Mouse (Mus musculus) heart, postnatal 0 days (tissue): Measurements from ENCODE around the gene Hist1h3c. TPM values are rescaled to one million over a fixed set of nuclear protein-coding genes. Genes with fewer than 3 reads are reported as not detected.
A peak's percentile ranks its signal among the peaks of the same experiment; 100 is the strongest.
"Not testable (repeated sequence)": the region's sequence is repeated elsewhere in the genome, so short reads cannot be mapped to it uniquely, and the experiment has no call there.

ENCODE experiments used
- ATAC-seq: fragments of 200-750 bp; cut with Nextera tagmentation; 2 replicates; pipeline ENCODE4 v1.8.0; 2017; ENCODE audit warnings: low read depth, moderate number of reproducible peaks, moderate library complexity; ENCODE audit not compliant: insufficient read depth
- DNase-seq: peaks from one replicate; pipeline ENCODE4 v3.0.0-alpha.2; 2016; ENCODE audit warnings: low spot score
- H3K27ac ChIP-seq: fragments of 300-500 bp; sonication (generic); 2 replicates; pipeline ENCODE4 v1.5.1; 2014; ENCODE audit warnings: low read depth, mild to moderate bottlenecking
- H3K27me3 ChIP-seq: fragments of 300-500 bp; sonication (generic); 2 replicates; pipeline ENCODE4 v1.6.1; 2014; ENCODE audit warnings: low read length, mixed read lengths; ENCODE audit not compliant: control insufficient read depth, insufficient read depth
- H3K36me3 ChIP-seq: fragments of 300-500 bp; sonication (generic); replicated peaks from 2 replicates; pipeline ENCODE4 v1.6.1; 2014; ENCODE audit warnings: low read length, mixed read lengths; ENCODE audit not compliant: control insufficient read depth, insufficient read depth
- H3K4me1 ChIP-seq: fragments of 300-500 bp; sonication (generic); 2 replicates; pipeline ENCODE4 v1.6.1; 2014; ENCODE audit warnings: antibody characterized with exemption; ENCODE audit not compliant: control insufficient read depth, insufficient read depth
- H3K4me2 ChIP-seq: fragments of 300-500 bp; sonication (generic); 2 replicates; pipeline ENCODE4 v1.6.1; 2014; ENCODE audit warnings: low read depth, mild to moderate bottlenecking, low read length, moderate library complexity
- H3K4me3 ChIP-seq: fragments of 300-500 bp; sonication (generic); 2 replicates; pipeline ENCODE4 v1.5.1; 2014; ENCODE audit warnings: low read depth, low read length
- H3K9ac ChIP-seq: fragments of 300-500 bp; sonication (generic); replicated peaks from 2 replicates; pipeline ENCODE4 v1.6.1; 2014; ENCODE audit warnings: low read depth, low read length, mixed read lengths
- H3K9me3 ChIP-seq: fragments of 300-500 bp; sonication (generic); replicated peaks from 2 replicates; pipeline ENCODE4 v1.6.1; 2016; ENCODE audit warnings: low read length; ENCODE audit not compliant: control insufficient read depth
- CTCF ChIP-seq: IDR thresholded peaks from 2 replicates; pipeline ENCODE4 v1.5.1; 2016; ENCODE audit warnings: antibody characterized with exemption, control low read depth, low read depth
- EP300 ChIP-seq: IDR thresholded peaks from 2 replicates; pipeline ENCODE4 v1.6.1; 2016; ENCODE audit warnings: antibody characterized with exemption, low read depth
- WGBS: fragments of 180-500 bp; shearing (Covaris S2); extraction: QIAGEN DNeasy Blood & Tissue Kit; methylation state at CpG from one replicate; pipeline ENCODE4 v1.1.7; 2014; 5-methylcytosine and 5-hydroxymethylcytosine counted together
- polyA plus RNA-seq: library from polyadenylated mRNA; unstranded; fragments of >200 nt; fragmentation: Nextera tagmentation; extraction: Ambion mirVana; gene quantifications from 2 replicates; pipeline ENCODE4 v1.2.1, GENCODE M21; 2015
- total RNA-seq: library from RNA; depleted of rRNA; stranded (reverse); fragments of >200 nt; gene quantifications from 2 replicates; pipeline ENCODE4 v1.2.3, GENCODE M21; 2014; ENCODE audit warnings: low replicate concordance; rRNA removed

Hist1h3c gene
- 1,907 and 3,007 TPM in 2 replicates for total RNA-seq
- polyA plus RNA-seq = 1.2 and 1.3 TPM in 2 replicates

DNA sequence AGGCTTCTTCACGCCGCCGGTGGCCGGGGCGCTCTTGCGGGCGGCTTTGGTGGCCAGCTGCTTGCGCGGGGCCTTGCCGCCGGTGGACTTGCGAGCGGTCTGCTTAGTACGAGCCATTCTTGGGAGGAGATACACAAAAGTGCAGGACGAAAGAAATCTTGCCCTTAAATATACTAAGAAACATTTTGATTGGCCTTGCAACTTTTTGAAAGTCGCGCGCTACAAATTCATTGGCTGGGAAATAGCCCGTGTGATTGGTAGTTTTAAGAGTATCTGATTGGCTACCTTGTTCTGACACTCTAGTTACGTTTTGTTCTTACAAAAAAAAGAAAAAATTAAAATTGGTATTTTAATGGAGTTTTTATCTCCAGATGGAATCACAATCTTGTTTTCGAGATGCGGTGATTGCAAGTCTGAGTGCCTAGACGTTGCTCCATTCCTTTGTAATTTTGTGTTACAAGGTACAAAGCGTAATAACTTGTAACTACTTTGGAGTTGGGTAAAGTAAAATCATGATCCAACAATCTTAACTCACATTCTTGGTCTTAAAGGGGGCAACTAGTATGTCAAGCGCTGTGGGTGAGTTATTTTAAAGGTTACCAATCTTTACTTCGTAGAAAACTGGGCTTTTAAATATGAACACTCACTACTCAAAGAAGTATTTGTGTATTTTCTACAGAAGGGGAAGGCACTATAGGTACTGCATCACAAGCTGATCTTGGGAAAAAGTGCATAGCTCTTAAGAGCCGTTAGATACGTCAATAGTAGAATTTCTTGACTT, at the start of gene Hist1h3c:
Gene Hist1h3c, minus strand, starts transcription at position 222 of the 781 bp plus-strand sequence.
- ATAC-seq (peak; percentile 60), DNase-seq (peak; percentile 96)
- Histone ChIP-seq H3K4me3 (peak within 1 kb of the TSS; percentile 38), H3K36me3 (no peaks in the 10 kb centered on the region), H3K9ac (peak within 1 kb of the TSS; percentile 49), H3K4me2 (peak within 1 kb of the TSS; percentile 60), H3K9me3 (no peaks in the 10 kb centered on the region), H3K4me1 (peaks cover 16% of the 10 kb centered on the region; the same call in 1 of the 2 replicates), H3K27me3 (no peaks in the 10 kb centered on the region), H3K27ac (peak within 1 kb of the TSS; percentile 98)
- WGBS = 2% methylated on average over 24 of the region's 28 CpGs
- 0 out of 2 replicates have a peak, but pooled peaks have one; percentile 6 for TF ChIP-seq EP300
- no peak for TF ChIP-seq CTCF

DNA sequence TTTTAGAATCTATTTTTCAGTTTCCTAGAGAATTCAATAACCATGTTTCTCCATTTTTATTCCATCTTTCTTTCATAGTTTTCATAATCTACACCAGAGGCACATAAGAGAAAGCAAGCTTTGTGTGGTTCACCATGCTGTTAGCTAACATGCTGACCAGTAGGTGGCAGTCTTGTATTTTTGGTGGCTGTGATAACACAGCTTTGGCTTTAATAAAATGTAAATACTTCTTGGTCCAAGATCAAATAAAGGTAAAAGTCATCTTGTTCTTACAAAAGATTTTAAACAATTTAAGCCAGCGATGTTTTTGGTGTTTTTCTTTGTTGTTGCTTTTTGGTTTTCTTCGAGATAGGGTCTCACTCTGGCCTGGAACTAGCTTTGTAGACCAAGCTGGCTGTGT, 47.1 kb upstream of the Hist1h3c start:
- TF ChIP-seq EP300 (no peak), CTCF (peak; percentile 88)
- H3K27me3 ChIP-seq = no peaks in the 10 kb centered on the region
- H3K4me3 ChIP-seq = no peak overlapping the region
- H3K4me1 ChIP-seq = no peaks in the 10 kb centered on the region
- H3K27ac ChIP-seq = no peak overlapping the region
- H3K4me2 ChIP-seq = no peak overlapping the region
- no peaks in the 10 kb centered on the region for H3K9me3 ChIP-seq
- H3K9ac ChIP-seq = no peak overlapping the region
- H3K36me3 ChIP-seq = no peaks in the 10 kb centered on the region
- ATAC-seq (no peak), DNase-seq (peak; percentile 63)
- 40% methylated on average over 2 of the region's 2 CpGs for WGBS

DNA sequence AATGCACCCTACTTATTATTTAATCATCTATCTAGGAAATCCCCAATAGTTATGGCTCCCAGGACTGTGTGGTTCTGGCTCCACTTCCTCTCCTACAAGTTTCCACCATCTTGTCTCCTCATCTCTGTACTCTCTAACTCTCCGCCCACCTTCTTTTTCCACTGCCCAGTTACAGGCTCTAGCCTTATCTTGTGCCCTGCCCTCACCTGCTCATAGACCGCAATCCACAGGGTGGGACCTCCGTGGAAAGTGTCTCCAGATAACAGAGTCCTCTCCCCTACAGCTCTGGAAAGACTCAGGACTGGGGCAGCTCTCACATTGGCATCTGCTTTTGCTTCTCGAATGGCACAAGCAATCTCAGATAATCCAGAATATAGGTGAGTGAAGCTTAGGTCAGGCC, 33.6 kb upstream of the Hist1h3c start:
- no peak for ATAC-seq
- no peak overlapping the region for H3K4me3 ChIP-seq
- 54% methylated on average over 4 of the region's 4 CpGs for WGBS

DNA sequence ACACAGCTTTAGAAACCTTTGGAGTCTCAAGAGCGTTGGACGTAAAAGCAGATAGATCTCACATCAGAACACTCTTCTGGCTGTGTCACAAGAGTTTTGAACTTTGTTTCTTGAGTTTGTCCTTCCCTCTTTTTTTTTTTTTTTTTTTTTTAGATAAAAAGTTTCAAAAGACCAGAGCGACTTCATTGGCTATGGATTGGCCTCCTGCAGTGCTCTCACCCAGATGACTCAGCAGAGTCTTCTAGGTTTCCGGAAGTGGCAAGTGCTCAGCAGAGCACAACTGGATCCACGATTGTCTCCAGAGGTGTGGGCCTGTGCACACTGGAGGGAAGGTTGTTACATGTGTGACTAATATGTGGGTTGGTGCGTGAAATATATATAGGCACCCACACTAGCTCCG, 32.9 kb upstream of the Hist1h3c start:
- DNase-seq (no peak), ATAC-seq (no peak)
- no peak overlapping the region for H3K4me3 ChIP-seq
- H3K4me1 ChIP-seq = no peaks in the 10 kb centered on the region
- TF ChIP-seq CTCF (no peak), EP300 (no peak)
- H3K4me2 ChIP-seq = no peak overlapping the region
- H3K27me3 ChIP-seq = no peaks in the 10 kb centered on the region
- H3K9ac ChIP-seq = no peak overlapping the region
- no peaks in the 10 kb centered on the region for H3K36me3 ChIP-seq
- H3K27ac ChIP-seq = no peak overlapping the region
- WGBS = 86% methylated on average over 7 of the region's 7 CpGs
- H3K9me3 ChIP-seq = no peaks in the 10 kb centered on the region

More for the DNA sequence above, 33.6 kb upstream of the Hist1h3c start:
- no peak overlapping the region for H3K27ac ChIP-seq
- TF ChIP-seq EP300 (no peak), CTCF (no peak)
- no peaks in the 10 kb centered on the region for H3K9me3 ChIP-seq
- no peak for DNase-seq
- no peaks in the 10 kb centered on the region for H3K4me1 ChIP-seq
- H3K9ac ChIP-seq = no peak overlapping the region
- H3K4me2 ChIP-seq = no peak overlapping the region
- H3K36me3 ChIP-seq = no peaks in the 10 kb centered on the region
- H3K27me3 ChIP-seq = no peaks in the 10 kb centered on the region

DNA sequence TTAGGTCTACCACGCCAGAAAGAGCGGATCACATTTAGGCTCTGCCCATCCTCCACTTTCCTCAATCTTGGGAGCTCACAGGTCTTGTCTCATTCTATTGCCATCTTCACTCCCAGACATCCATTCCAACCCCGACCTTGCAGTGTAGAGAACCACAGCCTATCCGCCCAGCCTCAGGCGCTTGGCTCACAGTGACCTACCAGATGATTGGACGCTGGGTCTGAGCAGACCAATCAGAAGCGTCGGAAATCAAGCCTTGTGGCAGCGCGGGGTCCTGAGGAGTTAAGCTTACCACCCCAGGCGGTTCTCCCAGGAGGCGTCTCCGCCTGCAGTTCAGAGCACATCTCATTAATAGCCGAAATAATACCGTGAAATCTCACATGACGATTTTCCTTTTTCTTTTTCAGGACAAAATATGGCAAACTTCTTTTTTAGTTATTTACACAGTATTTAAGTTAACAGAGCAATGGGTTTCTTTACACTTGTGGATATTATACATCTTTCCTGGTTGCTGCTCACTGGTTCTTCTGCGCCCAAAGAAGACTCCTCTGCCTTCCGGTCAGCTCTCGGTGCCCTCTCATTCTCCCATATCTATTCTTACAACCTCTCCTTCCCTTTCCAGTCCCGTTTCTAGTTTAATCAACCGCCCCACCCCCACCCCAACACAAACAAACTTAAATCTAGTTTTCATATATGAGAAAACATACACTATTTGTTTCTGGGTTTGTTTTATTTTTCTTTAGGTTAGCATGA, 27.3 kb upstream of the Hist1h3c start:
- Histone ChIP-seq H3K9ac (no peak overlapping the region), H3K4me3 (peak overlapping the region; percentile 6; the same call in 1 of the 2 replicates), H3K4me2 (peak overlapping the region; percentile 43), H3K4me1 (no peaks in the 10 kb centered on the region), H3K27ac (no peak overlapping the region), H3K27me3 (no peaks in the 10 kb centered on the region), H3K9me3 (no peaks in the 10 kb centered on the region), H3K36me3 (no peaks in the 10 kb centered on the region)
- ATAC-seq = peak; percentile 92
- TF ChIP-seq EP300 = no peak
- TF ChIP-seq CTCF = no peak
- 17% methylated on average over 21 of the region's 21 CpGs for WGBS
- DNase-seq = no peak

DNA sequence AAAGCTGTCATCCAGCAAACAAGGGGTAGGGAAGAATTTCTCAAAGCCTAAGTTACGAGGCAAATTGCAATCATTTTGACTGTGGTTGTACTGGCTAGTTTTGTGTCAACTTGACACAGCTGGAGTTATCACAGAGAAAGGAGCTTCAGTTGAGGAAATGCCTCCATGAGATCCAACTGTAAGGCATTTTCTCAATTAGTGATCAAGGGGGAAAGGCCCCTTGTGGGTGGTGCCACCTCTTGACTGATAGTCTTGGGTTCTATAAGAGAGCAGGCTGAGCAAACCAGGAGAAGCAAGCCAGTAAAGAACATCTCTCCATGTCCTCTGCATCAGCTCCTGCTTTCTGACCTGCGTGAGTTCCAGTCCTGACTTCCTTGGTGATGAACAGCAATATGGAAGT, 24.2 kb upstream of the Hist1h3c start, which contains the start of gene Trim38:
Gene Trim38, plus strand, starts transcription at position 301 of the 400 bp plus-strand sequence.
- not testable (repeated sequence) for H3K27me3 ChIP-seq, H3K4me3 ChIP-seq, H3K4me1 ChIP-seq, H3K9me3 ChIP-seq, H3K27ac ChIP-seq, ATAC-seq, H3K36me3 ChIP-seq, H3K9ac ChIP-seq, H3K4me2 ChIP-seq, DNase-seq
- 81% methylated on average over 2 of the region's 2 CpGs for WGBS
